ENCODE assay signal across 10 mouse cellular contexts in genomic region chr16:32371351-32371750, GRCm38 (mm10). TPM values are rescaled to one million over a fixed set of nuclear protein-coding genes. Genes with fewer than 3 reads are reported as not detected.
DNase-seq lines count a peak whose midpoint lies in the region; ATAC-seq and TF ChIP-seq lines count a peak whose summit lies in the region.
"Had no signal": no experiment of that assay in that cellular context is flagged by ENCODE, and none has a peak within 500 bp of the region (broad histone marks: within the 10 kb centered on the region; RNA-seq: fewer than 3 reads in every experiment).

No protein-coding gene starts in this region.

- no peak overlapping the region for H3K9ac ChIP-seq in hindbrain, postnatal 0 days (replicated peaks; ENCODE audit: low read length)
- no peak overlapping the region for H3K9ac ChIP-seq in hindbrain, embryonic 12.5 days
- H3K9ac ChIP-seq in midbrain, embryonic 13.5 days (replicated peaks), result no peak overlapping the region
- H3K9ac ChIP-seq: stomach, embryonic 15.5 days had no signal

- TF ChIP-seq CTCF in hindbrain, postnatal 0 days (IDR thresholded peaks at IDR 0.05; ENCODE audit: low read depth), result peak; percentile 54

- H3K4me2 ChIP-seq in hindbrain, postnatal 0 days (ENCODE audit: low read depth, low read length), result no peak overlapping the region
- H3K4me2 ChIP-seq in hindbrain, embryonic 12.5 days (replicated peaks), result no peak overlapping the region
- no peak overlapping the region for H3K4me2 ChIP-seq in midbrain, embryonic 13.5 days (replicated peaks)
- H3K4me2 ChIP-seq: stomach, embryonic 15.5 days had no signal

- H3K27me3 ChIP-seq in hindbrain, postnatal 0 days (ENCODE audit: insufficient read depth, low read length), result no peaks in the 10 kb centered on the region
- H3K27me3 ChIP-seq in hindbrain, embryonic 12.5 days, result no peaks in the 10 kb centered on the region
- no peaks in the 10 kb centered on the region for H3K27me3 ChIP-seq in midbrain, embryonic 13.5 days
- H3K27me3 ChIP-seq: stomach, embryonic 15.5 days had no signal

- peaks cover 25% of the 10 kb centered on the region for H3K36me3 ChIP-seq in hindbrain, postnatal 0 days (ENCODE audit: insufficient read depth, low read length)
- H3K36me3 ChIP-seq in hindbrain, embryonic 12.5 days, result peaks cover 54% of the 10 kb centered on the region
- peaks cover 61% of the 10 kb centered on the region for H3K36me3 ChIP-seq in midbrain, embryonic 13.5 days

- H3K4me1 ChIP-seq in hindbrain, postnatal 0 days (ENCODE audit: insufficient read depth, low read length), result no peaks in the 10 kb centered on the region
- no peaks in the 10 kb centered on the region for H3K4me1 ChIP-seq in hindbrain, embryonic 12.5 days
- H3K4me1 ChIP-seq in midbrain, embryonic 13.5 days (replicated peaks), result no peaks in the 10 kb centered on the region
- H3K4me1 ChIP-seq: stomach, embryonic 15.5 days had no signal

- intact Hi-C loops in left cerebral cortex, postnatal 25 days (cut with DNase I), result no loop called here

- DNase-seq in hindbrain, postnatal 0 days (ENCODE audit: low spot score), result peak; percentile 53
- DNase-seq in B cell, adult 2 months, result peak; percentile 54 to 64
- DNase-seq in R1 (ENCODE audit: low read depth, low spot score), result peak; percentile 25
- DNase-seq in left cerebral cortex, postnatal 25 days (ENCODE audit: low spot score in 2 of 2), result peak; percentile 8 to 9
- peak; percentile 5 to 6 for DNase-seq in thymus, adult 18-20 months

- no peak for ATAC-seq in hindbrain, postnatal 0 days
- ATAC-seq in hindbrain, embryonic 12.5 days (ENCODE audit: low FRiP score), result no peak
- ATAC-seq in erythroid progenitor cell, adult 5-6 weeks (replicated peaks; ENCODE audit: low FRiP score, poor library complexity, severe bottlenecking), result peak; percentile 70; the same call in 1 of the 2 replicates
- no peak for ATAC-seq in midbrain, embryonic 13.5 days

- no peak overlapping the region for H3K27ac ChIP-seq in hindbrain, postnatal 0 days
- no peak overlapping the region for H3K27ac ChIP-seq in hindbrain, embryonic 12.5 days
- no peak overlapping the region for H3K27ac ChIP-seq in midbrain, embryonic 13.5 days
- H3K27ac ChIP-seq: stomach, embryonic 15.5 days had no signal

- H3K4me3 ChIP-seq in hindbrain, postnatal 0 days (ENCODE audit: low read length), result no peak overlapping the region
- no peak overlapping the region for H3K4me3 ChIP-seq in hindbrain, embryonic 12.5 days
- H3K4me3 ChIP-seq in midbrain, embryonic 13.5 days (replicated peaks), result no peak overlapping the region
- H3K4me3 ChIP-seq: stomach, embryonic 15.5 days had no signal

- 90% methylated on average over 4 of the region's 4 CpGs for WGBS in hindbrain, postnatal 0 days
- WGBS in hindbrain, embryonic 12.5 days, result 89% methylated on average over 4 of the region's 4 CpGs
- 91% methylated on average over 4 of the region's 4 CpGs for WGBS in midbrain, embryonic 13.5 days

- no peaks in the 10 kb centered on the region for H3K9me3 ChIP-seq in hindbrain, postnatal 0 days (ENCODE audit: low read length)
- H3K9me3 ChIP-seq in hindbrain, embryonic 12.5 days (replicated peaks), result no peaks in the 10 kb centered on the region
- H3K9me3 ChIP-seq in midbrain, embryonic 13.5 days, result no peaks in the 10 kb centered on the region
- H3K9me3 ChIP-seq: stomach, embryonic 15.5 days had no signal

RNA-seq across cellular contexts. Expression of gene Tm4sf19, which starts 29.0 kb away (rescaled TPM):
- total RNA-seq in hindbrain, postnatal 0 days (2014; rRNA removed), result 0.65 TPM in 1 of 2 replicates, not detected in the other
- polyA plus RNA-seq in hindbrain, postnatal 0 days (2015; fragmentation: Nextera tagmentation; extraction: Ambion mirVana), result not detected in 2 replicates
- polyA plus RNA-seq in hindbrain, embryonic 12.5 days (2016; fragmentation: Nextera tagmentation; extraction: Ambion mirVana), result not detected in 2 replicates
- total RNA-seq in erythroid progenitor cell, adult 5-6 weeks (2015; ENCODE audit: low replicate concordance), result not detected in 2 replicates
- total RNA-seq in erythroid progenitor cell, adult 5-6 weeks (2017; ENCODE audit: low replicate concordance), result not detected in 2 replicates
- under 1 TPM in 1 of 2 experiments, not detected in 1; 0.27 TPM for total RNA-seq in left cerebral cortex, postnatal 25 days (2021)
- polyA plus RNA-seq in midbrain, embryonic 13.5 days (2015; fragmentation: Nextera tagmentation; extraction: Ambion mirVana), result not detected in 2 replicates
- polyA plus RNA-seq: heart, embryonic 16.5 days; stomach, embryonic 15.5 days had no signal

RNA-seq across cellular contexts. Expression of gene Ubxn7, which starts 39.3 kb away (rescaled TPM):
- total RNA-seq in hindbrain, postnatal 0 days (2014; rRNA removed), result 27.1 and 28.7 TPM in 2 replicates
- 12.0 and 12.1 TPM in 2 replicates for polyA plus RNA-seq in hindbrain, postnatal 0 days (2015; fragmentation: Nextera tagmentation; extraction: Ambion mirVana)
- polyA plus RNA-seq in hindbrain, embryonic 12.5 days (2016; fragmentation: Nextera tagmentation; extraction: Ambion mirVana), result 31.6 and 34.0 TPM in 2 replicates
- total RNA-seq in erythroid progenitor cell, adult 5-6 weeks (2015; ENCODE audit: low replicate concordance), result 15.1 and 31.9 TPM in 2 replicates
- total RNA-seq in erythroid progenitor cell, adult 5-6 weeks (2017; ENCODE audit: low replicate concordance), result 29.9 and 31.6 TPM in 2 replicates
- 10 to 100 TPM; 46.8 to 50.1 TPM for total RNA-seq in left cerebral cortex, postnatal 25 days (2021)
- 28.5 and 33.1 TPM in 2 replicates for polyA plus RNA-seq in midbrain, embryonic 13.5 days (2015; fragmentation: Nextera tagmentation; extraction: Ambion mirVana)

RNA-seq across cellular contexts. Expression of gene Tctex1d2, which starts 48.2 kb away (rescaled TPM):
- total RNA-seq in hindbrain, postnatal 0 days (2014; rRNA removed), result 8.7 and 8.8 TPM in 2 replicates
- 53.7 and 54.5 TPM in 2 replicates for polyA plus RNA-seq in hindbrain, postnatal 0 days (2015; fragmentation: Nextera tagmentation; extraction: Ambion mirVana)
- 27.6 and 29.8 TPM in 2 replicates for polyA plus RNA-seq in hindbrain, embryonic 12.5 days (2016; fragmentation: Nextera tagmentation; extraction: Ambion mirVana)
- 8.6 and 11.3 TPM in 2 replicates for total RNA-seq in erythroid progenitor cell, adult 5-6 weeks (2015; ENCODE audit: low replicate concordance)
- 4.8 and 11.8 TPM in 2 replicates for total RNA-seq in erythroid progenitor cell, adult 5-6 weeks (2017; ENCODE audit: low replicate concordance)
- total RNA-seq in left cerebral cortex, postnatal 25 days (2021), result 10 to 100 TPM; 11.2 to 14.1 TPM
- polyA plus RNA-seq in midbrain, embryonic 13.5 days (2015; fragmentation: Nextera tagmentation; extraction: Ambion mirVana), result 30.1 and 38.8 TPM in 2 replicates

RNA-seq across cellular contexts. Expression of gene Pcyt1a, which starts 59.4 kb away (rescaled TPM):
- total RNA-seq in hindbrain, postnatal 0 days (2014; rRNA removed), result 49.3 and 49.4 TPM in 2 replicates
- 47.6 and 52.5 TPM in 2 replicates for polyA plus RNA-seq in hindbrain, postnatal 0 days (2015; fragmentation: Nextera tagmentation; extraction: Ambion mirVana)
- polyA plus RNA-seq in hindbrain, embryonic 12.5 days (2016; fragmentation: Nextera tagmentation; extraction: Ambion mirVana), result 47.5 and 48.6 TPM in 2 replicates
- total RNA-seq in erythroid progenitor cell, adult 5-6 weeks (2015; ENCODE audit: low replicate concordance), result 162 and 171 TPM in 2 replicates
- total RNA-seq in erythroid progenitor cell, adult 5-6 weeks (2017; ENCODE audit: low replicate concordance), result 278 and 335 TPM in 2 replicates
- 10 to 100 TPM; 38.2 to 40.3 TPM for total RNA-seq in left cerebral cortex, postnatal 25 days (2021)
- polyA plus RNA-seq in midbrain, embryonic 13.5 days (2015; fragmentation: Nextera tagmentation; extraction: Ambion mirVana), result 47.8 and 48.0 TPM in 2 replicates

Comparison
In these comparisons a context has a peak if more than half of its experiments do, and no peak if none do; other contexts are left out.
1. DNase-seq: peak in every context shown above with its lines; median percentile 59 in B cell, adult 2 months; 53 in hindbrain, postnatal 0 days; 25 in R1; 8 in left cerebral cortex, postnatal 25 days; 6 in thymus, adult 18-20 months.